Mouse (Mus musculus) cortical plate, adult 2 months (tissue): ENCODE results near the gene Zpr1.

Source experiments
- CTCF ChIP-seq: fragments of 200-500 bp; IDR thresholded peaks from 2 replicates; pipeline ENCODE4 v1.5.1; 2011; ENCODE audit warnings: mild to moderate bottlenecking, control low read depth, low read length; ENCODE audit not compliant: insufficient read depth; ENCODE audit errors: extremely low read depth
- POLR2A ChIP-seq: fragments of 200-500 bp; IDR thresholded peaks from 2 replicates; pipeline ENCODE4 v1.6.1; 2011; ENCODE audit warnings: mild to moderate bottlenecking, low read length, control low read depth; ENCODE audit not compliant: insufficient read depth; ENCODE audit errors: extremely low read depth

DNA sequence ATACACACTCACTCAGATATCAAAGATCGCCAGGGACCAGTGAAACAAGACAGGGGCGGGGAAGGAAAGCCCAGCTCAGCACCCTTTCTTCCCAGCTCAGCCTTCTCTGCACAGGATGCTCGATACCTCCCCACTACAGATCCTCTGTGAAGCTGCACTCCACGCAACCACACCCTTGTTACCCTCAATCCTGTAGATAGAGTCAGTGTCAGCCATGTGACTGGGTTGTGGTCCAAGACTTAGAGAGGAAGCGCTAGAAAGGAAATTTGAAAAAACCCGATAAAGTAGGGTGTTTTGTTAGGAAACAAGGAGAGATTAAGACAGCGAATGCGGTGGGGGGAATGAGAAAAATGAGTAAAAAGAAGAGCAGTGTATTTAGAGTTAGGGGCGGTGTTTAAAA, 794 bp upstream of the Zpr1 start:
- TF ChIP-seq CTCF (no peak), POLR2A (no peak)
